Mouse (Mus musculus) heart, embryonic 15.5 days (tissue): ENCODE measurements around the gene Daam1. TPM values are rescaled to one million over a fixed set of nuclear protein-coding genes. Genes with fewer than 3 reads are reported as not detected.

Experiments used
- ATAC-seq: fragments of 200-750 bp; cut with Nextera tagmentation; replicated peaks from 2 replicates; pipeline ENCODE4 v1.8.0; 2017; ENCODE audit warnings: low read depth, moderate TSS enrichment; ENCODE audit not compliant: insufficient number of reproducible peaks, insufficient read depth, low FRiP score
- H3K27ac ChIP-seq: fragments of 300-500 bp; sonication (generic); 2 replicates; pipeline ENCODE4 v1.5.1; 2015; ENCODE audit warnings: mild to moderate bottlenecking, inconsistent platforms
- H3K27me3 ChIP-seq: fragments of 300-500 bp; sonication (generic); 2 replicates; pipeline ENCODE4 v1.6.1; 2015; ENCODE audit warnings: inconsistent platforms
- H3K36me3 ChIP-seq: fragments of 300-500 bp; sonication (generic); 2 replicates; pipeline ENCODE4 v1.6.1; 2015; ENCODE audit warnings: mild to moderate bottlenecking, inconsistent platforms
- H3K4me1 ChIP-seq: fragments of 300-500 bp; sonication (generic); replicated peaks from 2 replicates; pipeline ENCODE4 v1.6.1; 2015; ENCODE audit warnings: inconsistent platforms
- H3K4me2 ChIP-seq: fragments of 300-500 bp; sonication (generic); 2 replicates; pipeline ENCODE4 v1.6.1; 2015; ENCODE audit warnings: inconsistent platforms, mild to moderate bottlenecking, moderate library complexity
- H3K4me3 ChIP-seq: fragments of 300-500 bp; sonication (generic); 2 replicates; pipeline ENCODE4 v1.5.1; 2015; ENCODE audit warnings: mild to moderate bottlenecking, inconsistent platforms
- H3K9ac ChIP-seq: fragments of 300-500 bp; sonication (generic); 2 replicates; pipeline ENCODE4 v1.6.1; 2015; ENCODE audit warnings: mild to moderate bottlenecking, inconsistent platforms
- H3K9me3 ChIP-seq: fragments of 300-500 bp; sonication (generic); replicated peaks from 2 replicates; pipeline ENCODE4 v1.6.1; 2016; ENCODE audit warnings: inconsistent platforms
- WGBS: fragments of 180-500 bp; shearing (Covaris S2); methylation state at CpG from one replicate; pipeline ENCODE4 v1.1.7; 2015; ENCODE audit warnings: mixed read lengths; 5-methylcytosine and 5-hydroxymethylcytosine counted together
- polyA plus RNA-seq: library from polyadenylated mRNA; unstranded; fragments of >200 nt; fragmentation: Nextera tagmentation; extraction: Ambion mirVana; gene quantifications from 2 replicates; pipeline ENCODE4 v1.2.1, GENCODE M21; 2015

The Daam1 gene
- polyA plus RNA-seq, 1 experiment from 2014 or later, result 20.9 TPM

DNA sequence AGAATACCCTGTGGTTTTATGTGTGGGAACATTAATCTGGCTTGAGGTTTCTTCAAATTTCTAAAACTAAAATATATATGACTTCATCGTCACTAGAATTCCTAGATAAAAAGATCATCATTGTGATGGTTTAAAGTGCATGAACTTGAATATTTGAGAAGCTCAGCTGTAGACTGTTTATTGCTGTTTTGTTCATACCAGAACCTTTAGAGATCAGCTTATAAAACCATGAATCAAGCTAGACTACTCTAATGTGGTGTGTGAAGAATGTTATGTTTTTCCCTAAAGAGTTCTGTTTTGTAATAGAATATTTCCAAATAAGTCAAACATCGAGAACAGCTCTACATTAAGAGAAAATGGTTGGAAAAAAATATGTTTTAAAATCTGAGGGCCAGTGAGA is 156.3 kb downstream of the Daam1 start:
- no peak overlapping the region for H3K9ac ChIP-seq
- H3K36me3 ChIP-seq, result peaks cover 74% of the 10 kb centered on the region
- no peak overlapping the region for H3K27ac ChIP-seq
- H3K4me3 ChIP-seq, result no peak overlapping the region
- 81% methylated on average over 2 of the region's 2 CpGs for WGBS
- peaks cover 18% of the 10 kb centered on the region for H3K4me1 ChIP-seq
- no peak for ATAC-seq
- H3K27me3 ChIP-seq, result no peaks in the 10 kb centered on the region
- no peaks in the 10 kb centered on the region for H3K9me3 ChIP-seq
- H3K4me2 ChIP-seq, result no peak overlapping the region

GRCm38 (mm10) chr12:71987885-71988284 is 157.0 kb downstream of the Daam1 start:
- Histone ChIP-seq H3K36me3 (peaks cover 75% of the 10 kb centered on the region), H3K9ac (no peak overlapping the region), H3K27ac (no peak overlapping the region), H3K4me1 (peaks cover 12% of the 10 kb centered on the region), H3K27me3 (no peaks in the 10 kb centered on the region), H3K9me3 (no peaks in the 10 kb centered on the region), H3K4me3 (no peak overlapping the region), H3K4me2 (no peak overlapping the region)
- 87% methylated on average over 4 of the region's 4 CpGs for WGBS
- ATAC-seq, result no peak

DNA sequence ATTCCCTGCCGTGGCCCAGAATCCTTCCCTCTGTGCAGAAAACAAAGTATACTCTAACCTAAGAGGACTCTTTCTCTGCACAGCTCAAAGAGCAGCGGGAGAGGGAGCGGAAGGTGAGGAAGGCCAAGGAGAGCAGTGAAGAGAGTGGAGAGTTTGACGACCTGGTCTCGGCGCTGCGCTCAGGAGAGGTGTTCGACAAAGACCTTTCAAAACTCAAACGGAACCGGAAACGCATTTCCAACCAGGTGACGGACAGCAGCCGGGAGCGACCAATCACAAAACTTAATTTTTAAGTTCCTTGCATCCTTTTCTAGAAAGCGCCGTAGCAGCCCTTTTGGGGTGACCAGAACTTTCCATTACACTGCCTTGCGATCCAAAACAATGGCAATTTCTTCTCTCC is 158.7 kb downstream of the Daam1 start:
- H3K27me3 ChIP-seq, result no peaks in the 10 kb centered on the region
- H3K27ac ChIP-seq, result no peak overlapping the region
- no peaks in the 10 kb centered on the region for H3K9me3 ChIP-seq
- no peak overlapping the region for H3K9ac ChIP-seq
- H3K4me1 ChIP-seq, result no peaks in the 10 kb centered on the region
- whole genome bisulfite sequencing, result 94% methylated on average over 17 of the region's 17 CpGs
- H3K36me3 ChIP-seq, result peaks cover 81% of the 10 kb centered on the region
- H3K4me3 ChIP-seq, result no peak overlapping the region
- H3K4me2 ChIP-seq, result no peak overlapping the region
- ATAC-seq, result no peak

DNA sequence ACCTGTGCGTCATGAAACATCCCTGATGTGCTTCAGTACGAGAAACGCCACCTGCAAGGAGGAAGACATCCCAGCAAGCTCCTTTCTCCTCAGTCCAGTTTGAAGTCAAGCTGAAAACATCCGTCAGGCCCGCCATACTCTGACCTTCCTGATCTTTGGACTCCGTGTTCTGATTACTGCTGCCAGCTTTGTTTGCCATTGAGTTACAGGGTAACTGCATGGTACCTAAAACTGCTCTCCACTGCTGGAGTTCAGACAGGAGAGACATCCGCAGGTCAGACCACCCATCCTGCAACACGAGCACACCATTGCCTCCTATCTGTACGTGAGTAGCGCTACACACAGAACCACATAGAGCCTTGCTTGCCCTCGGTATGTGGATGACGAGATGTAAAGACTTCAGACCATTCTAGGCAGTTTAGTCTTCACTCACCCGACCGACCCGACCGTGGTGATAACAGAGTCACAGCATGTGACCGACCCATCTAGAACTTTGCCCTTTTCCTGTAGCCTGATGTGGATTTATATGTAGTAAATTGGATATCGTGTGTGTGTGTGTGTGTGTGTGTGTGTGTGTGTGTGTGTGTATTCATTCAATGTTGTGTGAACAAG is 161.8 kb downstream of the Daam1 start:
- ATAC-seq, result no peak
- H3K4me3 ChIP-seq, result no peak overlapping the region
- peaks cover 68% of the 10 kb centered on the region for H3K36me3 ChIP-seq
- 93% methylated on average over 18 of the region's 18 CpGs for WGBS
- no peaks in the 10 kb centered on the region for H3K27me3 ChIP-seq
- H3K9ac ChIP-seq, result no peak overlapping the region
- H3K4me1 ChIP-seq, result peaks cover 4% of the 10 kb centered on the region; the same call in 1 of the 2 replicates
- H3K9me3 ChIP-seq, result no peaks in the 10 kb centered on the region
- H3K27ac ChIP-seq, result no peak overlapping the region
- no peak overlapping the region for H3K4me2 ChIP-seq

GRCm38 (mm10) chr12:71995831-71996230 is 165.0 kb downstream of the Daam1 start:
- no peak overlapping the region for H3K9ac ChIP-seq
- no peaks in the 10 kb centered on the region for H3K9me3 ChIP-seq
- no peak overlapping the region for H3K4me2 ChIP-seq
- no peak overlapping the region for H3K4me3 ChIP-seq
- no peaks in the 10 kb centered on the region for H3K27me3 ChIP-seq
- ATAC-seq, result no peak
- H3K36me3 ChIP-seq, result peaks cover 43% of the 10 kb centered on the region
- 85% methylated on average over 8 of the region's 8 CpGs for WGBS
- peaks cover 15% of the 10 kb centered on the region for H3K4me1 ChIP-seq
- no peak overlapping the region for H3K27ac ChIP-seq

DNA sequence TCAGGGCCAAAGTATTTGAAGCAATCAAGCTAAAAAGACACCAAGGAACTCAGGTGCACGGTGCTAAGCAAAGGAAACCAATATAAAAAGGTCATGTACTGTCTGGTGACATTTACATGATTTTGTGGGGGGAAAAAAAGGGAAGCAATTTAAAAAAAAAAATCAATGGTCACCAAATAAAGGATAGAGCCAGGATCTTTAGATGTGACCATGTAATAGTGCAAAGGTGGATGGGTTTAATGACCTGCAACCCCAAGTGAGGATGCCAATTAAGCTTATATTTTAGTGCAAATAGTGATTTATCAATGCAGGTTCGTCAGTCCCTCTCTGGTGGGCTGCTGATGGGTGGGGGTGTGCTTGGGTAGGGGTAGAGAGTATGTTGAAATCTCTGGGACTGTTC is 166.0 kb downstream of the Daam1 start:
- Histone ChIP-seq H3K4me3 (no peak overlapping the region), H3K9ac (no peak overlapping the region), H3K27me3 (no peaks in the 10 kb centered on the region), H3K4me2 (no peak overlapping the region), H3K27ac (peak overlapping the region; percentile 91), H3K4me1 (peaks cover 20% of the 10 kb centered on the region), H3K9me3 (no peaks in the 10 kb centered on the region), H3K36me3 (peaks cover 32% of the 10 kb centered on the region)
- WGBS, result 65% methylated on average over 2 of the region's 2 CpGs
- ATAC-seq, result no peak

DNA sequence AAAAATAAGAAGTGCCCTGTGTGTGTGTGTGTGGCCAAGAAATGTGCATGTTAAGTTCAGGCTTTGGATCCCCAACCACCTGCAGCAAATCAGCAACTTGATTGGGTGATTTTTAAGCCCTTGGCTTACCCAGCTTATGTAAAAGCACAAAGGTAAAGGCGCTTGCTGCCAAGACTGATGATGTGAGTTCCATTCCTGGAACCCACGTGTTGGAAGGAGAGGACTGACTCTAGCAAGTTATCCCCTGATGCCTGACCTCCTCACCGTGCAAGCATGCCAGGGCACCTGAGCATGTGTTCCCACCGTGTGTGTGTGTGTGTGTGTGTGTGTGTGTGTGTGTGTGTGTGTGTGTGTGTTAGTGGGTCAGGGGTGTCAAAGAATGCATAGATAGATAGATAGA is 166.5 kb downstream of the Daam1 start:
- no peak overlapping the region for H3K9ac ChIP-seq
- ATAC-seq, result no peak
- peak overlapping the region; percentile 91 for H3K27ac ChIP-seq
- no peak overlapping the region for H3K4me2 ChIP-seq
- peaks cover 30% of the 10 kb centered on the region for H3K36me3 ChIP-seq
- no peak overlapping the region for H3K4me3 ChIP-seq
- WGBS, result 46% methylated on average over 4 of the region's 4 CpGs
- no peaks in the 10 kb centered on the region for H3K9me3 ChIP-seq
- H3K4me1 ChIP-seq, result peaks cover 22% of the 10 kb centered on the region
- H3K27me3 ChIP-seq, result no peaks in the 10 kb centered on the region

- H3K27ac ChIP-seq, result peak overlapping the region; percentile 91
- no peak overlapping the region for H3K9ac ChIP-seq
- H3K27me3 ChIP-seq, result no peaks in the 10 kb centered on the region
- H3K9me3 ChIP-seq, result no peaks in the 10 kb centered on the region
- H3K4me2 ChIP-seq, result no peak overlapping the region
- no peak overlapping the region for H3K4me3 ChIP-seq
- WGBS, result 41% methylated on average over 4 of the region's 4 CpGs
- peaks cover 18% of the 10 kb centered on the region for H3K36me3 ChIP-seq
- peaks cover 22% of the 10 kb centered on the region for H3K4me1 ChIP-seq
- peak; percentile 66 for ATAC-seq
These were observed 167.8 kb downstream of the Daam1 start for GRCm38 (mm10) chr12:71998653-71999052.

- WGBS, result 89% methylated on average over 2 of the region's 2 CpGs
- no peak overlapping the region for H3K4me2 ChIP-seq
- no peak for ATAC-seq
- no peak overlapping the region for H3K4me3 ChIP-seq
- no peak overlapping the region for H3K27ac ChIP-seq
- no peaks in the 10 kb centered on the region for H3K27me3 ChIP-seq
- H3K36me3 ChIP-seq, result peaks cover 10% of the 10 kb centered on the region; the same call in 1 of the 2 replicates
- peaks cover 22% of the 10 kb centered on the region for H3K4me1 ChIP-seq
- H3K9me3 ChIP-seq, result no peaks in the 10 kb centered on the region
- no peak overlapping the region for H3K9ac ChIP-seq
These were observed 168.8 kb downstream of the Daam1 start for GRCm38 (mm10) chr12:71999671-72000070.

DNA sequence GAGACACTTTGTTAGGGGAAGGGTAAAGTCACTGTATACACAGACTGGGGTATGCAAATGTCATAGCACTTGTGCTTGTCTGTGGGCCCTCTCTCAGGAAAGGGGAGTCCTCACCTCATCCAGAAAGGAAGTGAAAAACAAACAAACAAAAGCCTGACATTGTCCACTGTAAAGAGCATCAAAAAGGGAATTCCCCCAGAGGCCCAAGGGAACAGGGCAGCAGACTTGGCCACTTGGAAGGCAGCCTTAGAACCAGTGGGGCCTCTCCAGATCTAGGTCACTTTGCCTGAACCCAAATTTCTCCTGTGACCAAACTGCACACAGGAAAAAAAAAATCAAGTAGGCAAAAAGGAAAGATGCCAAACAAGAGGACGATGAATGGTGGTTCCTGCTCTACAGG is 170.9 kb downstream of the Daam1 start:
- peak overlapping the region; percentile 13 for H3K27ac ChIP-seq

DNA sequence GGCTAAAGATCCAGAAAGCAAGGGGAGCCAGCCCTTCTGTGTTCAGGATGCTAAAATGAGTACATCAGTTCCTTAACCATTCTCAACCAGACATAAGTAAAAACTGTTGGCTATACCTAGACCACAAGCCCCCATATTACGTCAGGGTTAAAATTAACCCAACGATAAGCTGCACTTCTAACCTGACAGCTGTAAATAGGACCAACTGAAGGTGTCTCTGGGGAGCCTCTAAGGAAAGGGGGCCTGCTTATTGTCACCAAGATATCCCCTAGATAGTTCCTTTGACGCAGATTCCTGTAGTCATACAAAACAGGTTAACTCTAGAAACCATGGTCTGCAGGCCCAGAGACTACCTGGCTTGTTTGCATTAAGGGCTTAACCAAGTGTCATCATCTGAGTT is 174.4 kb downstream of the Daam1 start:
- Histone ChIP-seq H3K27ac (peak overlapping the region; percentile 50), H3K4me2 (no peak overlapping the region), H3K9me3 (no peaks in the 10 kb centered on the region), H3K36me3 (no peaks in the 10 kb centered on the region), H3K4me1 (peaks cover 24% of the 10 kb centered on the region), H3K27me3 (no peaks in the 10 kb centered on the region), H3K9ac (no peak overlapping the region), H3K4me3 (no peak overlapping the region)
- WGBS, result 24% methylated on average over 3 of the region's 3 CpGs
- ATAC-seq, result no peak; the same call in 1 of the 2 replicates

More for the DNA sequence above, 170.9 kb downstream of the Daam1 start:
- Histone ChIP-seq H3K4me3 (no peak overlapping the region), H3K9me3 (no peaks in the 10 kb centered on the region), H3K4me2 (no peak overlapping the region), H3K36me3 (no peaks in the 10 kb centered on the region), H3K4me1 (peaks cover 32% of the 10 kb centered on the region), H3K27me3 (no peaks in the 10 kb centered on the region), H3K9ac (no peak overlapping the region)
- WGBS, result 89% methylated on average over 1 of the region's 1 CpGs
- no peak for ATAC-seq

DNA sequence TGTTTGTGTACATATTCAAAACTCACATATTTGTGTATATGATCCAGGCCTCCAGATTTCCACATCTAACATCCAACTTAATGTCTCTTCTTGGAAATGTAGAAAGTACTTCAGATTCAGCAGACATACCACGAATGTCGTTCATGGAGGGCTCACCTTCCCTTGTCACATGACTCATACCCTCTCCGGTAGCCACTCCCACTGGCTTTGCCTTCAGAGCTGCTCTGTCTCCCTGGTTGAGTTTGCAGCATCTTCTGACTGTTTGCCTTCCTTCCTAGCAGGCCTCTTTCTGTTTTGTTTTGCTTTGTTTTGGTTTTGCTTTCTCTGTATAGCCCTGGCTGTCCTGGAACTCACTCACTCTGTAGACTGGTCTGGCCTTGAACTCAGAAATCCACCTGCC is 176.8 kb downstream of the Daam1 start:
- Histone ChIP-seq H3K36me3 (no peaks in the 10 kb centered on the region), H3K9ac (no peak overlapping the region), H3K27ac (no peak overlapping the region), H3K9me3 (no peaks in the 10 kb centered on the region), H3K4me1 (peaks cover 17% of the 10 kb centered on the region), H3K27me3 (no peaks in the 10 kb centered on the region), H3K4me3 (no peak overlapping the region), H3K4me2 (no peak overlapping the region)
- 63% methylated on average over 3 of the region's 3 CpGs for WGBS
- ATAC-seq, result no peak
